Mouse (Mus musculus) MEL (cell line): ENCODE measurements at regions not wholly inside any gene's neighbourhood (a gene's known extent, or its start where the extent isn't known, plus 50 kb on each side); places are given as distances from the start of the nearest gene placed in this dataset.

ENCODE experiments used
- DNase-seq: peaks from one replicate; pipeline ENCODE4 v3.0.0; 2011; ENCODE audit warnings: low read depth, low spot score
- H3K27ac ChIP-seq: 2 replicates; pipeline ENCODE4 v1.5.1; 2012; ENCODE audit warnings: low read depth, mild to moderate bottlenecking, control low read depth, low read length, moderate library complexity; ENCODE audit not compliant: control insufficient read depth
- H3K27me3 ChIP-seq, 2 experiments: fragments of 150-350 bp in 1 of 2; sonication (generic) in 1 of 2; 2 replicates each; pipeline ENCODE4 v1.6.1; 2012; ENCODE audit warnings: low read length in 2 of 2, mild to moderate bottlenecking in 2 of 2, improper control_type of control experiment in 1 of 2, moderate library complexity in 1 of 2; ENCODE audit not compliant: insufficient read depth in 2 of 2, control insufficient read depth in 1 of 2
- H3K36me3 ChIP-seq, 2 experiments: 2 replicates each; pipeline ENCODE4 v1.6.1; 2012 to 2014; ENCODE audit warnings: low read length in 2 of 2, improper control_type of control experiment in 1 of 2, inconsistent platforms in 1 of 2, mild to moderate bottlenecking in 1 of 2; ENCODE audit not compliant: insufficient read depth in 2 of 2, control insufficient read depth in 1 of 2
- H3K4me1 ChIP-seq, 2 experiments: fragments of 150-350 bp in 1 of 2; sonication (generic) in 1 of 2; 2 replicates each; pipeline ENCODE4 v1.6.1; 2012; ENCODE audit warnings: low read length in 2 of 2, improper control_type of control experiment in 1 of 2, mild to moderate bottlenecking in 1 of 2; ENCODE audit not compliant: insufficient read depth in 2 of 2, control insufficient read depth in 1 of 2
- H3K4me3 ChIP-seq, 2 experiments: fragments of 150-350 bp in 1 of 2; sonication (generic) in 1 of 2; 2 replicates each; pipeline ENCODE4 v1.5.1; 2012; ENCODE audit warnings: low read depth in 2 of 2, low read length in 2 of 2, mild to moderate bottlenecking in 2 of 2, moderate library complexity in 2 of 2, control low read depth in 1 of 2, improper control_type of control experiment in 1 of 2; ENCODE audit not compliant: control insufficient read depth in 1 of 2, insufficient read depth in 1 of 2
- H3K79me2 ChIP-seq: 2 replicates; pipeline ENCODE4 v1.6.1; 2012; ENCODE audit warnings: mild to moderate bottlenecking, low read length, moderate library complexity; ENCODE audit not compliant: control insufficient read depth, poor library complexity, insufficient read depth
- H3K9ac ChIP-seq: 2 replicates; pipeline ENCODE4 v1.6.1; 2012; ENCODE audit warnings: low read depth, mild to moderate bottlenecking, control low read depth, low read length, moderate library complexity; ENCODE audit not compliant: control insufficient read depth, poor library complexity, severe bottlenecking
- H3K9me3 ChIP-seq: fragments of 150-350 bp; sonication (generic); replicated peaks from 2 replicates; pipeline ENCODE4 v1.6.1; 2012; ENCODE audit warnings: mild to moderate bottlenecking, low read length, improper control_type of control experiment, moderate library complexity; ENCODE audit not compliant: insufficient read depth
- BHLHE40 ChIP-seq: IDR thresholded peaks from 2 replicates; pipeline ENCODE4 v1.6.1; 2012; ENCODE audit warnings: low read depth, mild to moderate bottlenecking, inconsistent platforms, low read length, improper control_type of control experiment, borderline replicate concordance
- CHD1 ChIP-seq: IDR thresholded peaks from 2 replicates; pipeline ENCODE4 v1.6.1; 2012; ENCODE audit warnings: low read depth, mild to moderate bottlenecking, inconsistent platforms, low read length, improper control_type of control experiment
- CTCF ChIP-seq, 3 experiments: IDR thresholded peaks in 2 of 3; conservative IDR thresholded peaks in 1 of 3; 2 replicates each; pipeline ENCODE4 v1.5.1; 2011 to 2012; ENCODE audit warnings: low read length in 3 of 3, low read depth in 2 of 3, mild to moderate bottlenecking in 2 of 3, improper control_type of control experiment in 1 of 3, inconsistent platforms in 1 of 3, mixed read lengths in 1 of 3, moderate library complexity in 1 of 3; ENCODE audit not compliant: control insufficient read depth in 1 of 3, insufficient read depth in 1 of 3, poor library complexity in 1 of 3, severe bottlenecking in 1 of 3
- E2F4 ChIP-seq: IDR thresholded peaks from 2 replicates; pipeline ENCODE4 v1.6.1; 2011; ENCODE audit warnings: low read depth, low read length, improper control_type of control experiment, borderline replicate concordance
- GABPA ChIP-seq: IDR thresholded peaks from 2 replicates; pipeline ENCODE4 v1.6.1; 2012; ENCODE audit warnings: low read depth, mild to moderate bottlenecking, inconsistent platforms, low read length, improper control_type of control experiment, moderate library complexity
- GATA1 ChIP-seq: IDR thresholded peaks from 2 replicates; pipeline ENCODE4 v1.6.1; 2011; ENCODE audit warnings: low read depth, low read length, improper control_type of control experiment
- HCFC1 ChIP-seq: IDR thresholded peaks from 2 replicates; pipeline ENCODE4 v1.6.1; 2012; ENCODE audit warnings: low read depth, mild to moderate bottlenecking, inconsistent platforms, low read length, improper control_type of control experiment, moderate library complexity
- JUND ChIP-seq: IDR thresholded peaks from 2 replicates; pipeline ENCODE4 v1.6.1; 2011; ENCODE audit warnings: low read depth, mild to moderate bottlenecking, improper control_type of control experiment, low read length
- KAT2A ChIP-seq: conservative IDR thresholded peaks from 2 replicates; pipeline ENCODE4 v1.6.1; 2012; ENCODE audit warnings: low read depth, low read length, improper control_type of control experiment, inconsistent platforms
- MAFK ChIP-seq: IDR thresholded peaks from 2 replicates; pipeline ENCODE4 v1.6.1; 2011; ENCODE audit warnings: low read depth, mild to moderate bottlenecking, low read length, improper control_type of control experiment, borderline replicate concordance
- MAX ChIP-seq: IDR thresholded peaks from 2 replicates; pipeline ENCODE4 v1.6.1; 2011; ENCODE audit warnings: low read length, improper control_type of control experiment
- MAZ ChIP-seq: IDR thresholded peaks from 2 replicates; pipeline ENCODE4 v1.6.1; 2012; ENCODE audit warnings: low read depth, mild to moderate bottlenecking, inconsistent platforms, low read length, improper control_type of control experiment
- MEF2A ChIP-seq: IDR thresholded peaks from 2 replicates; pipeline ENCODE4 v1.6.1; 2014; ENCODE audit warnings: low read depth, mild to moderate bottlenecking, inconsistent platforms, low read length, improper control_type of control experiment; ENCODE audit not compliant: poor library complexity, insufficient replicate concordance, severe bottlenecking; ENCODE audit errors: extremely low read depth
- MYB ChIP-seq: IDR thresholded peaks from 2 replicates; pipeline ENCODE4 v1.6.1; 2011; ENCODE audit warnings: mild to moderate bottlenecking, low read depth, low read length, improper control_type of control experiment
- MYC ChIP-seq: IDR thresholded peaks from 2 replicates; pipeline ENCODE4 v1.6.1; 2011; ENCODE audit warnings: low read depth, mild to moderate bottlenecking, low read length, improper control_type of control experiment, moderate library complexity
- NELFE ChIP-seq: IDR thresholded peaks from 2 replicates; pipeline ENCODE4 v1.6.1; 2011; ENCODE audit warnings: low read depth, low read length, improper control_type of control experiment
- NRF1 ChIP-seq: IDR thresholded peaks from 2 replicates; pipeline ENCODE4 v1.6.1; 2014; ENCODE audit warnings: low read depth, mild to moderate bottlenecking, inconsistent platforms, low read length, improper control_type of control experiment, moderate library complexity; ENCODE audit not compliant: poor library complexity, insufficient read depth, severe bottlenecking
- POLR2AphosphoS2 ChIP-seq: IDR thresholded peaks from 2 replicates; pipeline ENCODE4 v1.6.1; 2011; ENCODE audit warnings: low read length, improper control_type of control experiment
- POLR2AphosphoS5 ChIP-seq: IDR thresholded peaks from 2 replicates; pipeline ENCODE4 v1.6.1; 2012; ENCODE audit warnings: low read depth, borderline replicate concordance, mild to moderate bottlenecking, inconsistent platforms, low read length, moderate library complexity, mixed read lengths
- RAD21 ChIP-seq: IDR thresholded peaks from 2 replicates; pipeline ENCODE4 v1.6.1; 2011; ENCODE audit warnings: mild to moderate bottlenecking, low read depth, low read length, improper control_type of control experiment
- RCOR1 ChIP-seq: IDR thresholded peaks from 2 replicates; pipeline ENCODE4 v1.6.1; 2012; ENCODE audit warnings: low read depth, mild to moderate bottlenecking, inconsistent platforms, low read length, improper control_type of control experiment
- SIN3A ChIP-seq: IDR thresholded peaks from 2 replicates; pipeline ENCODE4 v1.6.1; 2012; ENCODE audit warnings: low read length, improper control_type of control experiment, inconsistent platforms
- SMC3 ChIP-seq: IDR thresholded peaks from 2 replicates; pipeline ENCODE4 v1.6.1; 2011; ENCODE audit warnings: low read depth, low read length, improper control_type of control experiment
- TBP ChIP-seq: IDR thresholded peaks from 2 replicates; pipeline ENCODE4 v1.8.0; 2011; ENCODE audit warnings: low read depth, low read length, improper control_type of control experiment
- TCF12 ChIP-seq: IDR thresholded peaks from 2 replicates; pipeline ENCODE4 v1.6.1; 2014; ENCODE audit warnings: low read depth, mild to moderate bottlenecking, inconsistent platforms, low read length, improper control_type of control experiment, moderate library complexity
- UBTF ChIP-seq: IDR thresholded peaks from 2 replicates; pipeline ENCODE4 v1.6.1; 2012; ENCODE audit warnings: low read depth, mild to moderate bottlenecking, inconsistent platforms, low read length, improper control_type of control experiment, moderate library complexity, borderline replicate concordance; ENCODE audit not compliant: insufficient read depth
- USF2 ChIP-seq, 2 experiments: IDR thresholded peaks; 2 replicates each; pipeline ENCODE4 v1.6.1; 2011 to 2012; ENCODE audit warnings: improper control_type of control experiment in 2 of 2, low read length in 2 of 2, borderline replicate concordance in 1 of 2, inconsistent platforms in 1 of 2, low read depth in 1 of 2, mild to moderate bottlenecking in 1 of 2; ENCODE audit not compliant: insufficient read depth in 1 of 2
- ZKSCAN1 ChIP-seq: IDR thresholded peaks from 2 replicates; pipeline ENCODE4 v1.6.1; 2012; ENCODE audit warnings: low read depth, mild to moderate bottlenecking, inconsistent platforms, low read length, improper control_type of control experiment, moderate library complexity
- ZMIZ1 ChIP-seq: IDR thresholded peaks from 2 replicates; pipeline ENCODE4 v1.6.1; 2012; ENCODE audit warnings: low read depth, mild to moderate bottlenecking, inconsistent platforms, low read length, improper control_type of control experiment, moderate library complexity
- ZNF384 ChIP-seq: IDR thresholded peaks from 2 replicates; pipeline ENCODE4 v1.6.1; 2012; ENCODE audit warnings: low read depth, mild to moderate bottlenecking, inconsistent platforms, low read length, improper control_type of control experiment

DNA sequence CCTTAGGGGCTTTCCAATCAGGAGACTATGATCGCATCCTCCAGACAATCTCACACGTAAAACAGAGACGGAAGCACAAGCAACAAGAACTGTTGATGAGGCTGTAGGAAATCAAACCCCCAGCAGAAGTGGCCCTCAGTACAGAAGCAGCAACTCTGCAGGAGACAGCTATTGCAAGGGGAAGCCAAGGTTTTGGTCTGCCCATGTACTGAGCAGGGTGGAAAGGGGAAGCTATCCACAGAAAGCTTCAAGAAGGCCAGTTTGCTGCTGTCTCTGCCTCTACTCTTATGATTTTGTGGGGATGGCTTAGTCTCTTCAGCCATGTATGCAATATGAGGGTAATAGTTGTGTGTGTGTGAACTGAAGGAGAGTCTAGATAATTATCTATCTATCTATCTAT lies 63.3 kb downstream of the Mbl2 start:
- H3K79me2 ChIP-seq: no peaks in the 10 kb centered on the region
- DNase-seq: no peak
- no peak overlapping the region for H3K4me3 ChIP-seq

DNA sequence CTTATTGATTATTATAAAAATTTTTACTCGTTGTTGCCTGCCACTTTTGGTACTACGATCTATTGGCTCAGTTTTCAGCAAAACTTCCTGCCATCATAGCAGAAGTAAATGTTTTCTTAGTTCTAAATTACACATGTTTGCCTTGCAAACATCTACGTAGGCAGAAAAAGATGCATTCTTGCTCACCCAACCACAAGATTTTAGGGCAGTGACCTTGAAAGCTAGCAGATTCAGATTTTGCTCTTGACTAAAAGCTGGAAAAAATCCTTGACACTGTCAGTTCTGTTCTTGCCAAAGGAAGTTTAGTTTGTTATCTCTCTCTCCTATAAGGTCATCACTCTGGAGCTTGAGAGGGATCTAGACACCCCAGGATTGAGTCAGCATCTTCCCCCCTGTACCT lies 66.8 kb downstream of the Mbl2 start:
- TF ChIP-seq MAX (no peak), UBTF (no peak), BHLHE40 (no peak), POLR2AphosphoS5 (no peak), TCF12 (no peak), CTCF (IDR thresholded peaks at IDR 0.05 in 2 of 3, conservative IDR thresholded peaks at IDR 0.05 in 1 of 3; ENCODE audit: control insufficient read depth in 1 of 3, insufficient read depth in 1 of 3, low read depth in 2 of 3, low read length in 3 of 3, poor library complexity in 1 of 3, severe bottlenecking in 1 of 3) (no peak), JUND (no peak), SMC3 (no peak), SIN3A (no peak), CHD1 (no peak), ZMIZ1 (no peak), RCOR1 (no peak), MYC (no peak), POLR2AphosphoS2 (no peak), MAZ (no peak), TBP (no peak), MEF2A (no peak), NRF1 (no peak), GABPA (no peak), NELFE (no peak)
- H3K27ac ChIP-seq: no peak overlapping the region

More for the DNA sequence above, 63.3 kb downstream of the Mbl2 start:
- Histone ChIP-seq H3K36me3 (no peaks in the 10 kb centered on the region), H3K27ac (no peak overlapping the region), H3K9me3 (no peaks in the 10 kb centered on the region), H3K27me3 (no peaks in the 10 kb centered on the region), H3K9ac (no peak overlapping the region), H3K4me1 (no peaks in the 10 kb centered on the region)
- no peak for TF ChIP-seq KAT2A
- no peak for TF ChIP-seq BHLHE40
- no peak for TF ChIP-seq HCFC1
- TF ChIP-seq MYB: no peak
- TF ChIP-seq POLR2AphosphoS5: no peak
- TF ChIP-seq SMC3: no peak
- TF ChIP-seq SIN3A: no peak
- no peak for TF ChIP-seq ZNF384
- TF ChIP-seq ZKSCAN1: no peak
- TF ChIP-seq RCOR1: no peak
- TF ChIP-seq MYC: no peak
- TF ChIP-seq MAFK: no peak
- TF ChIP-seq USF2 (IDR thresholded peaks at IDR 0.05; ENCODE audit: borderline replicate concordance in 1 of 2, insufficient read depth in 1 of 2, low read depth in 1 of 2, low read length in 2 of 2): no peak
- no peak for TF ChIP-seq POLR2AphosphoS2
- no peak for TF ChIP-seq GATA1
- no peak for TF ChIP-seq RAD21
- no peak for TF ChIP-seq ZMIZ1
- no peak for TF ChIP-seq E2F4
- no peak for TF ChIP-seq CTCF (IDR thresholded peaks at IDR 0.05 in 2 of 3, conservative IDR thresholded peaks at IDR 0.05 in 1 of 3; ENCODE audit: control insufficient read depth in 1 of 3, insufficient read depth in 1 of 3, low read depth in 2 of 3, low read length in 3 of 3, poor library complexity in 1 of 3, severe bottlenecking in 1 of 3)
- TF ChIP-seq MAZ: no peak

More for the DNA sequence above, 66.8 kb downstream of the Mbl2 start:
- Histone ChIP-seq H3K9ac (no peak overlapping the region), H3K9me3 (no peaks in the 10 kb centered on the region), H3K27me3 (no peaks in the 10 kb centered on the region), H3K36me3 (no peaks in the 10 kb centered on the region), H3K4me1 (no peaks in the 10 kb centered on the region), H3K79me2 (no peaks in the 10 kb centered on the region), H3K4me3 (no peak overlapping the region)
- DNase-seq: no peak
